Mouse (Mus musculus): Measurements from ENCODE around the gene Cdc42bpg.
"Not testable (repeated sequence)": the region's sequence is repeated elsewhere in the genome, so short reads cannot be mapped to it uniquely, and the experiment has no call there.

Gene Cdc42bpg

DNA sequence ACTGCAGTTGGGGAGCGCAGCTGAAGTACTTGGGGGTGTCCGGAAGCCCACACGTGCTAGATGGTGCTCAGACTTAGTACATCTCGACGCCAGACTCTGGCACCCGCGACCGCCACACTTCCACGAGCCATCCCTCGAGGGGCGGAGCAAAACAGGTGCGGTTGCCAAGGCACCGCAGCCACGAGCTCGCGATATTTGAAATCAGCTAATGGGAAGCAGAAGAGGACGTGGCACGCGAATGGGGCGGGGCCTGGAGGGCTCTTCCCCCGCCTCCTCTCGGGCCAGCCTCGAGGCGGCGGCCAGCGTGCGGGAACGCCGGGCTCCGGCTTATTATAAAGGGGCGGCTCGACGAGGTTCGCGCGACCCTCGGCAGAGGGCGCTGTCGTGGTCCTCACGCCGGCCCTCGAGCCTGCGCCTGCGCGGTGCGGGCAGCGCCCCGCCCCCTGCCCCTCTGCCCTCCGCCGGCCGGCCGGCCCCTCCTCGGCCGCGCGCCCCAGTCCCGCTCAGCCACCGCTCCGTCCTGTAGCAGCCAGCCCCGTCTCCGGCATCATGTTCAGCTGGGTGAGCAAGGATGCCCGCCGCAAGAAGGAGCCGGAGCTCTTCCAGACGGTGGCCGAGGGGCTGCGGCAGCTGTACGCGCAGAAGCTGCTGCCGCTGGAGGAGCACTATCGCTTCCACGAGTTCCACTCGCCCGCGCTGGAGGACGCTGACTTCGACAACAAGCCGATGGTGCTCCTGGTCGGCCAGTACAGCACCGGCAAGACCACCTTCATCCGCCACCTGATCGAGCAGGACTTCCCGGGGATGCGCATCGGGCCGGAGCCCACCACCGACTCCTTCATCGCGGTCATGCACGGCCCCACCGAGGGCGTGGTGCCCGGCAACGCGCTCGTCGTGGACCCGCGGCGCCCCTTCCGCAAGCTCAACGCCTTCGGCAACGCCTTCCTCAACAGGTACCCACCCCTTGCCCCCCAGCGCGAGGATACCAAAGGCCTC is 29.5 kb upstream of the Cdc42bpg start, which contains the start of gene Ehd1:
Ehd1 (plus strand) TSS at position 300 of the 996 bp plus-strand sequence.
- peak; percentile 84 for ATAC-seq (ENCODE audit: insufficient number of reproducible peaks, low FRiP score, low TSS enrichment)

DNA sequence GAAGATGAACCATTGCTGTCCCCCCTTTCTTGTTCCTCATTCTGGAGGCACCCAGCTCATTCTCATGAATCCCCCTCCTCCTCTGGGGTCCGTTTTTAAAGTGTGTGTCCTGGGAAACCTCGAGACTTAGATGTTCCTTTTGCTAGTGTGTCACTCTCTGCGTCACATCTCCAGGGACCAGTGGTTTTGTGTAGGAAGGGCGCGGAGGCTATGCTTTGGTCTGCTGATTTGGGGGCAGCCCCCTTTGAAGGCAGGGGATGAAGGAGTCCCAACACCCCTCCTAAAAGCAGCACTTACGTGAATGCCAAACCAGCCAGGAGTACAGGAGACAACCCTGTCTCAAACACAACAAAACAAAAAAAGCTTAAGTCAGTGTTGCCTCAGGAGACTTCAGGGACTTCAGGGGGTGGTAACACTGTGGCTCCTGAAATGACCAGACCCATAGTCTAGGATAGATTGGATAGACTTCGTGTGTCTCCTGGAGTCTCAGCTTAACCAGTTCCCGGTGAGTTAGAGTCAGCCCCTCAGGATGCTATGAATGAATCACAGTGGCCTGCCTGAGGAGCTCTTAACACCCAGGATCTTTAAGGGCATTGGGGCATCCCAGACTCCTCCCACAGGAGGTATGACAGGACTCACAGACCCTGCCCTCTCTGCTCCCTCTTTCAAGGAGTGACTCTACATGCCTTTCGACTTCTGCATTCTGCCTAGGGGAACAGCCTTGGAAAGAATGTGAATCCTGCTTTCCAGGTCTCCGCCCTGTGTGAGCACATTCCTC is 28.4 kb upstream of the Cdc42bpg start:
- no peak for ATAC-seq (ENCODE audit: insufficient number of reproducible peaks, low FRiP score, low TSS enrichment)

DNA sequence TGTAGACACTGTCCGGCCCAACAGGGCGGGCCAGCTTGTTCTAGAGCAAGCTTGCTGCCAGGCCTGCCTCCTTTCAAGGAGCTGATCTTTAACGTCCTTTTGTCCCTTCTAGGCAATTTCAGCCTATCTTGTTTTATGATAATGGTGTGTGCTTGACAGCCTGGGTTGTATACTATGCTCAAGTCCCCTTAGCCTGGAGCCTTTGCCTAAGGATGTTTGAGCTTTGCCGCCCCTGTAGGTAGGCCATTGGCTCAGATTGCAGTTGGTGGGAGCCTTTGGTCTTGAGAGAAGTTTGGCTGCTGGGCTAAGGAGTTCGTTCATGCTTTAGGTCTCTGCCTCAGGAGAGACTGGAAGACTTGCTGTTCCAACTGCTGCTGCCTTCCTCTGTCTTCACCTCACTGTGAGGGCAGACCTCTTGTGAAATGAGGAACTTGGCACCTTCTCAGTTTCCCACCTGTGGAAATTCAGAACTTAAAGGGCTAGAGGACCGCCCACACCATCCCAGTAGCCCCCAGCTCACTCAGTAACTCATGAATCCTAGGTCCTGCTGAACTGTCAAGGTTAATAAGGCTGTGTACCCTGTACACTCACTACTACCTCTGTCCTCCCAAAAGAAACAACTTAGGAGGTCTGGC is 27.7 kb upstream of the Cdc42bpg start:
- ATAC-seq (ENCODE audit: insufficient number of reproducible peaks, low FRiP score, low TSS enrichment): no peak

DNA sequence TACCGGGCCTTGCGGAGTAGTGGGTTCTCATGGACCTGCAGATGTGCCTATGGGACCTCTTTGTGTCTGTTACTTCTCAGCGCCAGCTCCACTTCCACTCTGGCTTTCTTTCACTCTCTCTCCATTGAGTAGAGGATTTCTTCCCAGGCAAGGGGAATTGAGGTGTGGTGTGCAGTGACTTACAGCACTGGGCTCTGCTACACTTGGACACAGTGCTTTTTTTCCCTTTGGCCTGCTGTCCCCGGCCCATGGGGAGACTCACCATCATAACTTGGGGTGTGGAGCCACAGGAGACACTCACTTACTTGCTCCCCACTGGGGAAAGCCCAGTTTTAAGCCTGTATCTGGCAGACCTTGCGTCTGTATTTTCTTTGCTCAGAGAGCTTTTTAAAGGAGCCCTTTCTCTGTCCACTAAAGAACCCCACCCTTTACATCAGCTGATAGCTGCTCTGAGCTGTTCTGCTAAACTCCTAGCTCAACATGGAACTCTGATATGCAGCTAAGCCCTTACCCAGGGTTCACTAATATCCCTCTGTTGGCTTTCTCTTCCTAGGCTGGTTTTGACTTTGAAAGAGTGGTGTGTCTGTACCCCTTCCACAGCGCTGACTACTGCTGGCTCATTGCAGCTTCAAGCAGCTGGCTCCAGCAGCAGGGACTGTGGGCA is 26.6 kb upstream of the Cdc42bpg start:
- ATAC-seq (ENCODE audit: insufficient number of reproducible peaks, low FRiP score, low TSS enrichment): no peak

DNA sequence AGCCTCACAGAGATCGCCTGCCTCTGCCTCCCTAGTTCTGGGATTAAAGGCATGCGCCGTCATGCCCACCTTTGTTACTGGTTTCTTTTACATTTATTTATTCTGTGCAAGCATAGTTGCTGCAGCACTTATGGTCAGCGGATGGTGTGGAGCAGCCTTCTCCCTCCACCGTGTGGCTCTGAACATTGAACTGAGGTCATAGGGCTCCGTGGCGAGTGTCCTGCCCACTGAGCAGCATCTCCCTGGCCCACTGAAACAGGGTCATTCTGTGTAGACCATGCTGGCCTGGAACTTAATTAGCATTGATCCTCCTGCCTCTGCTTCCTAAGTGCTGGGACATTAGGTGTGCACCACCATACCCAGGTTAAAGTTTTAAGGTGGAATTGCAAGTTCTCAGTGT is 25.7 kb upstream of the Cdc42bpg start:
- no peak for ATAC-seq (ENCODE audit: insufficient number of reproducible peaks, low FRiP score, low TSS enrichment)

DNA sequence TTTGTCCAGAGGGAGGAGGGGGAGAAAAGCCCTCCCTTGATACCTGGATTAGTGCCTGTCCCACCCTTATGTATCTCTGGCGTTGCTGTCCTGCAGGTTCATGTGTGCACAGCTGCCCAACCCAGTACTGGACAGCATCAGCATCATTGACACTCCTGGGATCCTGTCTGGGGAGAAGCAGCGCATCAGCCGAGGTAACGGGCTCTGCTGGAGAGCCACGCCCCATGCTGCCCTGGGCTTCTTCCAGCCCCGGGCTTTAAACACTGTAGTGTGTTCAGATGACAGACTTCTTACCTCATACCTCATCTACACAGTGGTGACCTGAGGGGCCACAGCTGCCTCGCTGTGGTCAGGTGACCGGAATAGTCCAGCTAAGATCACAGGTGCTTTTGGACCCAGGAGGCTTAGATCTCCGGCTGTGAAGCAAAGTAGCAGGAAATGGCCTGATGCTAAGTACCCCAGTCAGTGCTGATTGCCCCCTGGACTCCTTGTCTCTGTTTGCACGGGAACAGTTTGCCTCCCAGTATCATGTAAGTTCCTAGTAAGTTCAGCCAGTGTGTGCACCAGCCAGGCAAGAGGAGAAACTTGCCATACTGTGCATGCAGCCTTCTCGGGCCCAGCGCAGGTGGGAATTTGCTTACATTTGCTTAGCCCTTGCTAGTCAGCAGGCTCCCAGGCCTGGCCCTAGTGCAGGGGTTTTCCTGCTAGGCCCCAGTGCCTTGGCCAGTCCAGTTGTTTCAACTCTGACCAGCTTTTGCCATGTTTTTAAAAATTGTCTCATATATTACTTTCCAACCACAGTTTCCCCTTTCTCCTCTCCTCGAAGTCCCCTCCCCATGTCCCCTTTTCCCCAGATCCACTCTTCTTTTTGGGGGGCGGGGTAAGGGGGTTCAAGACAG is 24.9 kb upstream of the Cdc42bpg start:
- no peak for ATAC-seq (ENCODE audit: insufficient number of reproducible peaks, low FRiP score, low TSS enrichment)

DNA sequence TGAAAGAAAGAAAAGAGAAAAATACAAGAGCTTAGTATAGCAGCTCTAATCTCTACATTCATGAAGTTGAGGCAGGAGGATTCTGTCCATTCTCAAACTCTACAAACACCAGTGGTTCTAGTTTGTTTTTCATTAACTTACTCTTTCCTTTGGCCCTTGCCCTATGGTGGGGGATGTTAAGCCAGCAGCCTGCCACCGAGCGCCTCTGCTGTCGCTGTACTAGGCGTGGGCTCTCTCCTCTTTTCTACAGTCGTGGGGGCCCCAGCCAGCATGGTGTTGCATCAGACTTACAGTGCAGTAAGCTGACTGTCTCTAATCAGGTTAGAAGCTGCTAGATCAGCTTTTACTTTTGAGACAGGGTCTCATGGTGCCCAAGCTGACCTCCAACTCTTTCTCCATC is 23.3 kb upstream of the Cdc42bpg start:
- no peak for ATAC-seq (ENCODE audit: insufficient number of reproducible peaks, low FRiP score, low TSS enrichment)

DNA sequence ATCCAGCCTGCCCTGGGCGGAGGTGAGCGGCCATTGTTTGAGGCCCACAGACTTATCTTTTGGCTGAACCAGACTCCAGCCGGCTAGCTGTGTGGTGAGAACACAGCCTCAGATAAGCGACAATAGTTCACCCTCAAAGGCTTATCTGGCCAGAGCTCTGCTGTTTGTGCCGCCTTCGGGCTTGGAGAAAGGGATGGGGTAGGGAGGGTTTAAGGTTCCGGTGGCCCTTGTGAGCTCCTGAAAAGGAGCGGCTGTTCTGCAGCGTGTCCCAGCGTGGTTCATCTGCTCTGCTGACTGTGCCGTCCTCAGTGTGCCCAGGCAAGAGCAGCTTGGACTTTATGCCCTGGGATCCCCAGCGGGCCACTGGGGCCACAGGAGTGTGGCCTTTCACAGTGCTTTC is 21.8 kb upstream of the Cdc42bpg start:
- ATAC-seq (ENCODE audit: insufficient number of reproducible peaks, low FRiP score, low TSS enrichment): no peak

DNA sequence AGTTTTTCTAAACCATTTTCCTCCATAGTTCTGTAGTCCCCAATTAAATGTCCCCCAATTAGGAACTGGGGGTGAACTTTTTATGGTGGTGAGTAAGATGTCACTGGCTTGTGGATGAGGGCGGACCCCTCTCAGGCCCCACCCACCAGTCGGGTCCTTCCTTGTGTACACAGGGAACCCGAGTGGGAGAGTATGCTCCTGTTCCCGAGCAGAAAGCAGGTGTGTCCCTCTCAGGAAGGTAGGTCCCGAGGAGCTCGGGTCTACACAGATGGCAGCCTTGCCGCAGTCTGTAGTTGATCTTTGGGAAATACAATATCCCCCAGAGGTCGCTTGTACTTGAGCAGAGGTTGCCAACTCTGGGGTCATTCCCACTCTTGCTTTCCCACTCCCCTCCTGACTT is 21.0 kb upstream of the Cdc42bpg start:
- no peak for ATAC-seq (ENCODE audit: insufficient number of reproducible peaks, low FRiP score, low TSS enrichment)

DNA sequence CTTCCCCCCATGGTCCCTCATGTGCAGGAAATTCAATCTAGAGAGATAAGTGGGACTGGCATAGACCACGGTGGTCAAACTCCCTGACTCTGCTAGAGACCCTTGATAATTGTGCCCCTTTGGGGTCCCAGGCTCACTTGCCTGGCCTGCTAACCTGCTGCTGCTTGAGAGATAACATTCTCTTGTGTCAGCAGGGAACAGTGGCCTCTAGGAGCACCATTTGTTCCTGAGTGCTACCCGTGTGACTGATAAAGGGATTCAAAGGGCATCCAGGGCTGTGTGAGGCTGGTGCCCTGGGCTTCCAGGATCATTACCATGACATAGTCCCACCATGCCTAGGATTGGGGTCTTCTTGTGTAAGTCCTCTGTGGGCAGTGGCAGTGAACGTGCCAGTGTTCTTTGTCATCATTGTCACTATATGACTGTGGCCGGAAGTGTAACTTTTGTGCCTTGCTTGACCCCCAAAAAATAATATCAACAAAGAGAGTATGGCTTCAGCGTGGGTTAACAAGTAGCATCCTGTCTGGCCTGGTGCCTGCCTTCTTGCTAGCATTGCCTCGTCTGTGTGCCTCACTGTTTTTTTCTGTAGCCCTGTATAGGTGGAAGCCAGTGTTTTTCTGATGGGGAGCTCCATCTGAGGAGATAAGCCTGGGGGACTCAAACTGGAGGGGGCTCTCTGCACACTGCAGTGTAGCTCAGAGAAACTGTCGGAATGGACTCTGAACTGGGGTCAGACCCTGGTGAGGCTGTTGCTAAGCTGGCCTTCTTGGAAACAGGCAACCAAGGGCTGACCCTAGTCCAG is 20.4 kb upstream of the Cdc42bpg start:
- no peak for ATAC-seq (ENCODE audit: insufficient number of reproducible peaks, low FRiP score, low TSS enrichment)

DNA sequence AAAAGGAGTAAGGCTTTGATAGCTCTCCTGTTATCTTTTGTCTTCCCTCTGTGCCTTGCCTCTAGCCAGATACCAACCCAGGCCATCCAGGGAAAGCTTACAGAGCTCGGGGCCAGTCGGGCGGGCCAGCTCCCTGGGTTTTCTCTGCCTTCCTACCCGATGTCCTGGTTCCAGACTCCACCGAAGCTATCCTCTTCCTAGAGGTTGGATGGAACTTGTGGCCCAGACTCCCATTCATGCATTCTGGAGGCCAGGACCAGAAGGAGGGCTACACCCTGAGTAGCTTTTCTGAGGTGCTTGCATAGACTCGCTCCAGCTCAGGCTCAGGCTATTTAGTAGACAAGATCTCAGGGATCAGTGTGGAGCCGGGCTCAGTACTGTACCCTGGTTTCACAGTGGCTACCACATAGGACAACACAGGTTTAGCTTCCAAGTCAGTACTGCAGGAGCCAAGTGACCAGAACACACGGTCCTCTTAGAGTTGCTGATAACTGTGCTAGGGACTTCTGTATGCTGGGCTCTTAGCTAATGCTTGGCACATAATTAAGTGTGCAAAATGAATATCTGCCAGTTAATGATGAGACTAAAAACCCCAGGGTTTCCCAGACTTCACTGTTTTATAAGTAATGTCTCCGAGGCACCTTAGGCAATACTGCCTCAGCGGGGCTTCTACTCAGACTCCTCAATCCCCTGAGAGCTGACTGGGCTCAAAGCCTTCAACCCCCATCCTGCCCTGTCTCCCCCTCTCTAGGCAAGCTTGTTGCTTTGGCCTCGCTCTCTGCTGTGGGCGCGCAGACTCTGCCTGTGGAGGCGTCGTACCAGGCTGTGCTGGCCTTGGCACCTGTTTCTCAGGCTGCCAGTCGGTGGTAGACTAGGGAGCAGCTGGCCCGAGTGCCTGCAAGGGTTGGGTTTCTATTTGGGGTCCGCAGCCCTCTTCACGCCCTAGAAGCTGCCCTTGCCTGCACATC is 19.5 kb upstream of the Cdc42bpg start:
- ATAC-seq (ENCODE audit: insufficient number of reproducible peaks, low FRiP score, low TSS enrichment): peak; percentile 31; the same call in 1 of the 2 replicates

DNA sequence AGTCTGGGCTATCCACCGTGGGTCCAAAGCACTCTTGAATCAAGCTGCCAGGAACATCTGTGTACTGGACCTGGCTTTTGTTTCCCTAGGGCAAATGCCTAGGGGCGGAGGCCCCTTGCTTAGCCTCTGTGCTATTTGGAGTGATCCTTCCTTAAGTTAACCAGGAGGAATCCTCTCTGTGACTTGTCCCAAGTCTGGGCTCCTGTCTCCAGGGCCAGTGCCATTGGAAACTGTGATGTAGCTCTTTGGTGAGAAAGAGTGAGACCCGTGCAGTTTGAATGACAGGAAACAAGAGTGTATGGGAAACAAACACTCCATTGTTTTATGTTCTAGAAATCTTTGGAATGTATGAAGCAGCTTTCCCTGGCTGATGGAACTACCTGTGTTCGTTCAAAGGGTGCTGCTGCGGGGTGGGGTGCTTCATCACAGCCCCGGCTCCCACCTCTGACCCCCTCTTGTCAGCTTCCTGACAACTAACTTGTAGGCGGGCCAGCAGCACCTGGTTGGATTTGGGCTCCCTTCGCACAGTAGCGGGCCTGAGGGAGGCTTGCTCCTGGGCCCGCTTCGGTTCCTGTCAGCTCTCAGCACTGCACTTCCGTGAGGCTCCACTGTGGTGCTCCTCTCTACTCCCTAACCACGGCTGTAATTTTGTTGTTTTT is 17.9 kb upstream of the Cdc42bpg start:
- no peak for ATAC-seq (ENCODE audit: insufficient number of reproducible peaks, low FRiP score, low TSS enrichment)

DNA sequence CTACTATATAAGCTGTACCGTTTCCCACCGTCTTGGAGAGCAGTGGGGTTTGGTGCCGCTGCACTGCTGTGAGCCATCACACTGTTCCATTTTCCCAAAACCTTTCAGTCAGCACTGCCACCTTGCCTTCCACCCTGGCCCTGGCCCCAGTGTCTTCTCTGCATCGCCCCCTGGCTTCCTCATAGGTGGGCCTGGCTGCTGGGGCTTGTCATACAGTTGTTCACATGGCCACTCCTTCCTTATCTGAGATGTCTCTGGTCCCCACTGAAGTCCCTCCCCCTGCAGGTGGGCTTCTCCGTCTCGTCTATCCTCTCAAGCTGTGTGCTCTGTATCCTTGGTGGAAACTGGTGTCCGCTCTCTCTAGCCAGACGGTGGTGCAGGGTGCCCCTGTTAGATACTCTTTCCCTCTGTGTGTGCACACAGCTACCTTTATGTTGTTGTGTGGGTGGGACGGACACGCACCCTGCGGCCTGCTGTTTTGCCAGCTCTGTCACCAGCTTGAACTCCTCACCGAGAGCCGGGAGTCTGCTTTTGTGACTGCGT is 16.5 kb upstream of the Cdc42bpg start:
- no peak for ATAC-seq (ENCODE audit: insufficient number of reproducible peaks, low FRiP score, low TSS enrichment)

DNA sequence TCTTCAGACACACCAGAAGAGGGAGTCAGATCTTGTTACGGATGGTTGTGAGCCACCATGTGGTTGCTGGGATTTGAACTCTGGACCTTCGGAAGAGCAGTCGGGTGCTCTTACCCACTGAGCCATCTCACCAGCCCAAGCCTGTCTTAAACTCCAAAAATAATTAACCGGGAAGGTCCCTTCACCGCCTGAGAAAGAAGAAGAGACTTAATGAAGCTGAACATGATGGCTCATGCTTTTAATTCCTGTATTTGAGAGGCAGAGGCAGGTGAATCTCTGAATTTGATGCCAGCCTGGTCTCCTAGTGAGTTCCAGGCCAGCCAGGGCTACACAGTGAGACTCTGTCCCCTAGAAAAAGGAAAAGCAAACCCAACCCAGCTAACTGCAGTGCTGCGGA is 15.5 kb upstream of the Cdc42bpg start:
- ATAC-seq (ENCODE audit: insufficient number of reproducible peaks, low FRiP score, low TSS enrichment): not testable (repeated sequence)

DNA sequence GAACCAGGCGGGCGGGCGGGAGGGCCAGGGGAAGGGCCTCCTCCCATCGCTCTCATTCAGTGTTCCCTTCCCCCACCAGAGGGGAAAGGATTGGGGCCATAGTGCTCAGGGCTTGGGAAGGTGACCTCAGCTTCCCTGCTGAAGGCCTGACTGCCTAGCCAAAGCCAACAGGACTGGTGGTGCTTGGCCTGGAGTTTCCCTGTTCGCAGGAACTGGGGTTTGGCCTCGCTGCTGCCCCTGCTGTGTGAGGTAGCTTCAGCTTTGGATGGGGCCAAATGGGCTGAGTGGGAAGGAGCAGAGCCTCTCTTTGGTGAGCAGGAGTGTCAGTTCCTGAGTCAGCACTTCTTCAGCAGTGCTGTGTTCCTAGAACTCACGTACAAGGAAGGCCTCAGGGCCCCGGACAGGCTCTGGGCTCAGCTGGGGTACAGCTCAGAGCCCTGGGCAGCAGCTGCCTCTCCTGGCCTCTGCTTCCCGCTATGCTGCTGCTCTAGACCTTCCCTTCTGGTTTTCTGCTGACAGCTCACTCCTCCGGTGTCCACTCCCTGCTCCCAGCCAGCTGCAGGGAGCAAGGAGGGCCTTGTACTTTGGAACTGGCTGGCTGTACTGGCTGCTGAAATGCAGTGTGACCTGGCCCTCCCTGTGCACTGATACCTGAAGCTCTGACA is 15.0 kb upstream of the Cdc42bpg start:
- peak; percentile 69 for ATAC-seq (ENCODE audit: insufficient number of reproducible peaks, low FRiP score, low TSS enrichment)

DNA sequence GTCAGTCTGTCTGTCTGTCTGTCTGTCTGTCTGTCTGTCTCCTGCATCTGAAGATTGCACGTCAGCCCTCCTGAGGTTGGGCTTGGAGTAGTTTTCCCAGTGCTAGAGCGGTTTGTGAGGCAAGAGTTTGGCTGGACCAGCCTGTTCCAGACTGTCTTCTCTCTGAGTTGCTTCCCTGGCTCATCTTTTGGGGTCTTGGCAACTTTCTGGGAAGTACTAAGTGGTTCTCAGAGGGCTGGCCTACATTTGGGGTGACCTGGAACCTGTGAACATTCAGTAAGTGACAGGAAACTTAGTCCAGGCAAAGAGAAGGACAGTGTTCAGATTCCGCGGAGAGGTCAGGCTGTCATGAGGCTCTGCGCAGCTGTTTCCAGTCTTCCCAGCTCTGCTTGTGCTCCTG is 14.0 kb upstream of the Cdc42bpg start:
- ATAC-seq (ENCODE audit: insufficient number of reproducible peaks, low FRiP score, low TSS enrichment): no peak
